In genomic region chr2:166084964-166085363, GRCm38 (mm10) we compare ENCODE assay signal across 8 mouse cellular contexts.
DNase-seq lines count a peak whose midpoint lies in the region; ATAC-seq and TF ChIP-seq lines count a peak whose summit lies in the region.
"Not testable (repeated sequence)": the region's sequence is repeated elsewhere in the genome, so short reads cannot be mapped to it uniquely, and the experiment has no call there.

No protein-coding gene starts in this region.

- H3K4me1 ChIP-seq in forebrain, postnatal 0 days (ENCODE audit: insufficient read depth), result not testable (repeated sequence)

- H3K9ac ChIP-seq in forebrain, postnatal 0 days, result not testable (repeated sequence)

- TF ChIP-seq CTCF in forebrain, postnatal 0 days (IDR thresholded peaks at IDR 0.05; ENCODE audit: low read depth), result peak; percentile 85

- not testable (repeated sequence) for H3K9me3 ChIP-seq in forebrain, postnatal 0 days (ENCODE audit: low read length)

- WGBS in forebrain, postnatal 0 days, result 42% methylated on average over 6 of the region's 6 CpGs

- H3K27me3 ChIP-seq in forebrain, postnatal 0 days (ENCODE audit: insufficient read depth, low read length), result not testable (repeated sequence)

- peak; percentile 33; the same call in 1 of the 2 replicates for ATAC-seq in forebrain, postnatal 0 days

- not testable (repeated sequence) for H3K27ac ChIP-seq in forebrain, postnatal 0 days (ENCODE audit: low read depth, low read length)

- H3K4me3 ChIP-seq in forebrain, postnatal 0 days (ENCODE audit: low read depth, low read length), result not testable (repeated sequence)

- not testable (repeated sequence) for H3K4me2 ChIP-seq in forebrain, postnatal 0 days (ENCODE audit: low read depth)

- peak; percentile 81 for DNase-seq in NIH3T3 (ENCODE audit: low read depth)
- DNase-seq in cerebellum, adult 8-10 months, result peak; percentile 28
- DNase-seq in forebrain, postnatal 0 days, result peak; percentile 77
- peak; percentile 83 for DNase-seq in heart, postnatal 4 days
- peak; percentile 51 to 80 for DNase-seq in layer of hippocampus, postnatal 25 days (ENCODE audit: extremely low spot score in 1 of 2, low spot score in 1 of 2)
- peak; percentile 77 for DNase-seq in lung, postnatal 14 days
- DNase-seq in retina, postnatal 7 days (ENCODE audit: low read depth, low spot score), result peak; percentile 30
- peak; percentile 61 for DNase-seq in urinary bladder, postnatal 25 days (ENCODE audit: low spot score)

- H3K36me3 ChIP-seq in forebrain, postnatal 0 days (ENCODE audit: insufficient read depth), result not testable (repeated sequence)

Comparison
In these comparisons a context has a peak if more than half of its experiments do, and no peak if none do; other contexts are left out.
1. DNase-seq: peak in every context shown above with its lines; median percentile 83 in heart, postnatal 4 days; 81 in NIH3T3; 77 in forebrain, postnatal 0 days; 77 in lung, postnatal 14 days; 66 in layer of hippocampus, postnatal 25 days; 61 in urinary bladder, postnatal 25 days; 30 in retina, postnatal 7 days; 28 in cerebellum, adult 8-10 months.